Mouse (Mus musculus): ENCODE measurements at regions not wholly inside any gene's neighbourhood (a gene's known extent, or its start where the extent isn't known, plus 50 kb on each side); places are given as distances from the start of the nearest gene placed in this dataset.

DNA sequence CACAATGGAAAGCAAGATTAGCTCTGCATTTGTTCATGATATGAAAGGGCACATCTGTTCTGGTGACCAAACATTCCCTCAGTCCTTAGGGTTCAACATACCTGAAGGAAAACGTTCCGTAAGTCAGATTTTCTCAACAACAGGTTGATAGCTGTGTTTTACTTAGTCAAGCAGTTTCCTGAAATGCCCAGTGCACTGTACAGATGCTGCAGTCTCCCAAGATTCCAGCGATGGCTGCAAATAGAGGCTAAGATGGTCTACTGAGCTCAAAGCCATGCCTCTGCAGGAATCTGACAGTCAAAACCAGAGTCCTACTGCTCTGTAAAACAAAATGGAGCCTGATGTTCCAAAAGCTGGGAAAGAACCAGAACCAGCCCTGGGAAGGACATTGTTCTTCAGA lies 268.5 kb upstream of the Myo3a start:
- no peak for TF ChIP-seq CTCF (IDR thresholded peaks at IDR 0.05; ENCODE audit: low read depth, low read length)
- TF ChIP-seq POLR2A (IDR thresholded peaks at IDR 0.05; ENCODE audit: borderline replicate concordance, low read depth, low read length) = no peak

Data from bone marrow macrophage, adult 2 months (primary cell).